Mouse (Mus musculus) B cell, adult (primary cell): ENCODE measurements around the gene Evi5l. TPM values are rescaled to one million over a fixed set of nuclear protein-coding genes. Genes with fewer than 3 reads are reported as not detected.

Experiments used
- total RNA-seq: library from RNA; stranded (reverse); gene quantifications from 4 replicates; pipeline ENCODE4 v1.2.4, GENCODE M21; 2023; ENCODE audit not compliant: inconsistent age

Gene Evi5l
- total RNA-seq = 27.0 to 34.1 TPM (median 29.8 TPM) in 4 replicates

DNA sequence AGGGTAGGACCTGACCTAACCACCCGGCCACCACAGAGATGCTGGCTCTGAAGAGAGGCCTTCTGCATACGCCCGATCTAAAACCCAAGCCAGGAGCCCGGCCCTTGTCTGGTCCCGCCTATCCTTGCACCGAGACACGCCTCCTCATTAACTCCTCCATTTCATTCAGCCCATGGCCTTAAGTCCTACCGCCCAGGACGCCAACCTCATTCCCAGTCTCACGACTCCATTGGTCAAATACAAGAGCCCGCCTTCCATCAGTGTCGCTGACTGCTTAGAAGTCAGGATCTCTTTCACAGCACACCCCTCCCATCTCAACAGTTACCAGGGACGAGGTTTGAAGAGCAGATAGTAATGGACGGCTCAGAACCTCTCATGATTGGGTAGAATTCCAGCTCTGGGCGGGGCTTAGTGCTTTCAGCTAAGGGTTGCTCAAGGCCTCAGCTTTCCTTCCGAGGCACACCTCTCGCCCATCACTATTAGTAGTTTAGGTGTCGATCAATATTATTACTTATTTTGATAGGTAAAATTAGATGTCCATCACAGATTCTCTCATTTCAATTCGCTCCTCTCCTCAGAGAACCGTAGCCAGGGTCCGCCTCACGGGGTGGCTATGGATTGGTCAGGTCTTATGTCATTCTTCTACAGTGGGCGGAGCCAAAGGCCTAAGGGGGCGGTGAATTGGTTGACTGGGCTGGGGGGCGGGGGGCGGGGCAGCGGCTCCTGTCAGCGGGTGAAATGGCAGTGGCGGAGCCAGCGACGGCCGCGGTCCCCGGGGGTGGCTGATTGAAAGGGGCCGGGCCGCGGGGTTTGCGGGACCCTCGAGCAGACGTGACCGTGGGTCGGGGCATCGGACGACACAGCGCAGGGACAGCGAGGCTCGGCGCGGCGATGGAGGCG is at the start of gene Evi5l:
TSS of gene Evi5l (plus strand) at position 716 of the 900 bp plus-strand sequence.

DNA sequence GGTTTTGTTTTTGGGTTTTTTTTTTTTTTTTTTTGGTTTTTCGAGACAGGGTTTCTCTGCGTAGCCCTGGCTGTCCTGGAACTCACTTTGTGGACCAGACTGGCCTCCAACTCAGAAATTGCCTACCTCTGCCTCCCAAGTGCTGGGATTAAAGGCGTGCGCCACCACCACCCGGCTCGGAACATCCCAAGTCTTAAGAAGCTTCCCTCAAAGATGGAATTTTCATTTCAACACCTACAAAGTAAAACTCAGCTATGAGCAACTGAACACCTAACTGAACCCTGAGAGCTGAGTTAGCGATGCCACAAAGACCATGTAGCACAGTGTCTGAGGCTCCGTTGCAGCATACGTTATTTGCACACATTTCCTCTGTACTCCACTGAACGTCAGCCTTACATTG is 32.6 kb upstream of the Evi5l start, which contains the start of gene Cd209g:
TSS of gene Cd209g (plus strand) at position 301 of the 400 bp plus-strand sequence.

DNA sequence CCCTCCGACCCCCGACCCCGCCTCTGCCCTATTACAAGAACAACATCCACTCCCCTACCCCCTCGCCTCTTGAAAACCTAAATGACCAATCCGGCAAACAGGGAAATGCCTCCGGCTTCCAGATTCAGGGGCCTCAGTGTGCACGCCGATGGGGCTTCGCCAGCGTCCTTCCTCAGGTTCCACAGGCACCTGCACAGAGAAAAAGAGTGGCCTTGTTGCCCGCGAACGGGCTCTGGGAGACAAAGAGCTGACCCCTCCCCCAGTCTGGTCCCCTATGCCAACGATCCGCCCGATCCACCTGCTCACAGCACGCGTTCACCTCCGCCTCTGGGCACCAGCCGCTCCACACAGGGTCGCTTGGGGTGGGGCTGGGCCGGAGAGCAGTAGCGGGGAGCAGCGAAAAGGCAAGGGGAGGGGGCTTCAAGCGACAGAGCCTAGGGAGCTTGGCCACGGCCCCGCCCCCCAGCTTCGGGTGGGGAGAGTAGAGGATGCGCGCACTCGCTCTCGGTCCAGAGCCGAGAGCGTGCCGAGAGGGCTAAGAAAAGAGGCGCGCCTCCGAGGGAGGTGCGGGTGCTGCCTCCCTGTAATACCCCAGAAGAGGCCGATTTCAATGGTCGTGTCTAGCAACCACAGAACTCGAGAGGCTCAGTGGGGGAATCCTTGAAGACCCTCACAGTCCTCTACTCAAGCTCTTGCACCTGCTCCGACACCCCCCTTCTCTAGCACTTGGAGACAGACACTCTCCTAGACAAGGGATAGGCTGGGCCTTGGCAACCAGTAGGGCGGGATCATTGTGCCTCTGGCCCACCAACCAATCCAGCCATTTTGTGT is 50.6 kb downstream of the Evi5l start, which contains the start of gene Prr36:
TSS of gene Prr36 (minus strand) at position 669 of the 831 bp plus-strand sequence.

DNA sequence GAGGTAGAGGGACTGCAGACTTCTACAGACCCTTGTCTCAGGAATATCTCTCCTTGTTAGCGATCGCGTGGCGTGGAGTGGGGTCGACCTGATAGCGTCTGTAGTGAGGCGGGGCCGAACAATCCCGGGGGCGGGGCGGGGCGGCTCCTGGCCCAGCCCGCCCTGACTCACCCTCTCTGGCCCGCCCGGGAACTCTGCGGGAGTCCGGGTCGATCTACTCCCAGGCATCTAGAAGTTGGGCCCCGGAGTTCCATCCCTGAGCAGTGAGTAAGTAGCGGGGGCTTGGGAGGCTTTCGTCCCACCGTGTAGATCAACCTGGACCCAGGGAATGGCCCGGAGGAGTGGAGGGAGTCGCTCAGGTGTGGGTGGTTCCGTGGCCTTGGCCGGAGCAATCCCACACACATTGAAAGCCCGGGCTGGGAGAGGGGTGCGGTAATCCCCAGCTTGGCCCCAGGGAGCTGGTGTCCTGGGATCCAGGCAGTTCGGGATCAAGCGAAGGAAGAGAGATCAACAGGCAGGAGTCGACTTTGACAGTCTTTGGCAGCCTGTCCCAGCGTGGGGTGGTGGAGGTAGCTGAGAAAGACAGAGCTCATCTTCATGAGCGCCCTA is 60.5 kb downstream of the Evi5l start, which contains the start of gene Lrrc8e:
TSS of gene Lrrc8e (plus strand) at position 89 of the 609 bp plus-strand sequence.

DNA sequence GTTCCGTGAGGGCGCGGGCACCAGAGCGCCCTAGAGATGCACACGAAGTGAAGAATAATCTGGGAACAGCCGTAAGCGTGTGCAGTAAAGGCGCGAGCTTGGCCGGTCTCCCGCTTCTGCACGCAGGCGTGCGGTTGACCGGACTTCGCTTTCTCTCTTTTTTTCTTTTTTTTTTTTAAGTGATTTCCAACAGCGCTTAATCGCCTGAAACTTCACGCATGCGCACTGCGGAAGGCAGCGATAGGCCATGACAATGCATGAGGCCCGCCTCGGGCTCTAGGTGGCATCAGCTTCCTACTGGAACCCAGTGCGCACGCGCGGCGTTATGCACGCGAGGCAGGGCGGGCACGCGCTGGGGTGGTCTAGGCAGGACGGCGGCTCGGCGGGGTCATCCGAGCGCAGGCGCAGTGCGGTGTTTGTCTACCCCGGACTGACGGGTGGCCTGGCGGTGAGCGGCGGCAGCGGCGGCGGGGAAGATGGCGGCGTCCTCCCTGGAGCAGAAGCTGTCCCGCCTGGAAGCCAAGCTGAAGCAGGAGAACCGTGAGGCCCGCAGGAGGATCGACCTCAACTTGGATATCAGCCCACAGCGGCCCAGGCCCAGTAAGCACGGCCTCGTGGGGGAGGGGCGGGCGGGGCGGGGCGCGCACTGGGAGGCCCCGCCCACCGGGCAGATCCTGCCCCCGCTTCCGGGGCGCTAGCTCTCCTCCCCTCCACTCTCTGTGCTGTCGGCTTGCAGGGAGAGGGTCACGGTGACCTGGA is 72.2 kb downstream of the Evi5l start, which contains the start of the genes Map2k7 and Gm49320:
TSS of gene Map2k7 (plus strand) at position 307 of the 759 bp plus-strand sequence.
TSS of gene Gm49320 (plus strand) at position 432 of the 759 bp plus-strand sequence.

DNA sequence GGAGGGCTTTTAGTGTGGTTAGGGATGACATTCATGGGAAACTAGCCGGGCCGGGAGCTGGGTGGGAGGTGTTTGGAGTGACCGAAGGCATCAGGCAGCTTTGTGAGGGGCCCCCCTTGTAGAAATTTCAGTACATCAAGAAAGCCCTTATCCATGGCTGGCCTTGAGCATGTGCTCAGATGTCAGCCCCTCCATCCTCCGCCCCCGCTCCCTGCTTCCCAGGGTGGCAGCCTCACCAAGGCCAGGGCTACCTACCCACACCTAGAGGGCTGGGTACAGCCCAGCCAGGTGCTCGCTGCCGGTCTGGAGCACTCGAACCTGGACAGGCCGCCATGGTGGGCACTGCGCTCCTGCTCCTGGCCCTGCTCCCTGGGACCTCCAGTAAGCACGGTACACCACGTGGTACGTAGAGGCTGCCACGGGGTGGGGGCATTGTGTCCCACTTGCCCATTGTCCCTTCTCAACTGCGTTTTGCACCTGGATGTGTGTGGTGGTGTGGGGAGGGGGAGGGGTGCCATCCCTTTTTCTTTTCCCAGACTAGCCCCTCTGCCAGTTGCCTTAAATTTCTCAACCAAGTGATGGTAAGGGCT is 81.7 kb downstream of the Evi5l start, which contains the start of gene Tgfbr3l:
TSS of gene Tgfbr3l (plus strand) at position 264 of the 590 bp plus-strand sequence.

DNA sequence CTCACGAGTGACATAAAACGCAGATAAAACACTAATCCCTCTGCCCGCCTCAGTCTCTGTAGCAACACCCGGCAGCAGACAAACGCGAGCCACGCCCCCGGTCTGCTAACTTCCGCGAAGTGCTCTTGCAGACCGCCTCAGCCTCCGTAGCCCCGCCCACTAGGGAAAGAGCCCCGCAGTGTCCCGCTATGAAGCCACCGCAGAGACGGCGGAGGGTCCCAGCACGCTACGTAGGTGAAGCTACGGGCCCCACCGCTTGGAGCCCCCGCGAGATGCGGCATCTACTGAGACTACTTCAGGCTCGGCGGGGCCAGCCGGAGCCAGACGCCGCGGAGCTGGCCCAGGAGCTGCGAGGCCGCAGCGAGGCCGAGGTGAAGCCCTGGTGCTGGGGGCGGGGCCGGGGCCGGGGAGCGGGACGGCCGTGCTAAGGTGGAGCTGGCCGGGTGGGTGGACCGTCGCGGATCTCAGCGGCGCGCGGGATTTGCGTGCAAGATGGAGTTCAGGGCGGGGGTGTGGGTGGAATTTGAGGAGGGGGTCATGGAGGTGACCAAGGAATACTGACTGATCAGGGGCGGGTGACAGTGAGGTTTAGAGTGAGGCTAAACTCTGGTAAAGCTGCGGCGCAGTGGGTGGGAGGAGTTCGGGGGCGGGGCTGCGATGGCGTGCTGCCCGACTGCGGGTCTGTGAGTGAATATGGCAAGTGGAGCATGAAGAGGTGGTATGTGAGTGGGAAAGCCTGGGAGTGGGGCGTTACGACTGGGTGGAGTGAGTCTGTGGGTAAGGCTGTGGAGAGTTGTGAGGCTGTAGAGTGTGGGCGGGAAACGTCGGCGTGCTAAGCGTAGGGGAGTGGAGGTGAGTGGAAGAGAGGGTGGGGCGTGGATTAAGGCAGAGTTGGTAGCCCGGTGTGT is 86.8 kb downstream of the Evi5l start, which contains the start of gene Snapc2:
TSS of gene Snapc2 (plus strand) at position 147 of the 908 bp plus-strand sequence.

DNA sequence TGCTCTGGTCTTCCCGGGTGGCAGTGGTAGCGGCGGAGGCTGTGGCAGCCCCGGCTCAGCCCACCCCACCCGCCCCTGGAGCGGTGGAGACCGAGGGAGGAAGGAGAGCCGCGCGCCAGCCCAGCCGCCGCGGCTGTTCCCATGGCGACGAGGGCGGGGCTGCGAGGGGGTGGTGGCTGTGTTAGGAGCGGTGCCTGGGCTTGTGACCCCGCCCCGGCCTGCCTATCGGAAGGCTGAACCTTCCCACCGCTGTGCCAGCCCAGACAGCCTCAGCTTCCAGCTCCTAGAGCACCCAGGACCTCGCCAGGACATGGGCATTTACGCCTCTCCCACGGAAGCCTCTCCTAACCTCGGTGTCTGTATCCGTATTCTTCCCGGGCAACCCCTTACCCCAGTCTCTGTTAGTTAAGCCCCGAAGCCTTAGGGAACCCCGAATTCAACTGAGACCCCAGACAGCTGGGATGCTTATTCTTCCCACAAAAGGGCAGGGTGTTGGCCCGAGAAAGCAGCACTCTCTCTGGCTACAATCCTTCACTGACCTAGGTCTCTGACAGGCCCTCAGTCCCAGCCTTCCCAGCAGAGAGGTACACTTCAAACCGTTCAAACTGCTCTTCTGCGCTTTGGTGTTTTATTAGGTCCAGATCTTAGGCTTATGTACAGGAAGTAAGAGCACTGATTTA is 92.9 kb downstream of the Evi5l start, which contains the start of gene Ctxn1:
TSS of gene Ctxn1 (minus strand) at position 150 of the 680 bp plus-strand sequence.

Other genes with a start within 250 kb of the Evi5l start
- gene Cd209b, start 239.7 kb upstream of the Evi5l start, total RNA-seq = not detected in 4 replicates
- gene Cd209c, start 211.8 kb upstream of the Evi5l start, total RNA-seq = not detected in 4 replicates
- gene Cd209f, start 60.7 kb upstream of the Evi5l start, total RNA-seq = not detected in 4 replicates
- not detected in 4 replicates for gene Cd209g, start 32.5 kb upstream of the Evi5l start, total RNA-seq
- gene Prr36, start 50.9 kb downstream of the Evi5l start, total RNA-seq = 0.12 to 0.16 TPM in 2 of 4 replicates, not detected in the others
- gene Lrrc8e, start 60.3 kb downstream of the Evi5l start, total RNA-seq = not detected in 4 replicates
- 109 to 125 TPM (median 120 TPM) in 4 replicates for gene Map2k7, start 72.2 kb downstream of the Evi5l start, total RNA-seq
- 0.64 TPM in 1 of 4 replicates, not detected in the others for gene Gm49320, start 72.3 kb downstream of the Evi5l start, total RNA-seq
- 20.5 to 22.4 TPM (median 21.2 TPM) in 4 replicates for gene Tgfbr3l, start 81.6 kb downstream of the Evi5l start, total RNA-seq
- 9.8 to 16.0 TPM (median 12.8 TPM) in 4 replicates for gene Snapc2, start 86.5 kb downstream of the Evi5l start, total RNA-seq
- gene Ctxn1, start 92.7 kb downstream of the Evi5l start, total RNA-seq = 0.57 to 1.4 TPM (median 0.88 TPM) in 4 replicates
- 75.1 to 81.2 TPM (median 77.5 TPM) in 4 replicates for gene Timm44, start 109.3 kb downstream of the Evi5l start, total RNA-seq
- 11.8 to 14.9 TPM (median 13.3 TPM) in 4 replicates for gene Ccl25, start 158.6 kb downstream of the Evi5l start, total RNA-seq
- gene Elavl1, start 158.8 kb downstream of the Evi5l start, total RNA-seq = 96.1 to 104 TPM (median 97.4 TPM) in 4 replicates